Mouse (Mus musculus) left cerebral cortex, postnatal 14 days (tissue): ENCODE measurements around the gene Neurl2. TPM values are rescaled to one million over a fixed set of nuclear protein-coding genes. Genes with fewer than 3 reads are reported as not detected.
"Not testable (repeated sequence)": the region's sequence is repeated elsewhere in the genome, so short reads cannot be mapped to it uniquely, and the experiment has no call there.

Experiments used
- DNase-seq, 2 experiments: peaks; one replicate each; pipeline ENCODE4 v3.0.0; 2021 to 2022; ENCODE audit warnings: low spot score in 2 of 2, mixed read lengths in 1 of 2
- intact Hi-C: fragments of 180-260 bp; cut with DNase I; formaldehyde crosslinking; loops from one replicate; pipeline ENCODE4 v1.15.1; 2025
- total RNA-seq, 2 experiments: library from RNA; stranded (reverse); gene quantifications; 2 replicates each; pipeline ENCODE4 v1.2.3; 2021

Gene Neurl2
- total RNA-seq, 2 experiments from 2014 or later: 3.6 to 4.5 TPM

GRCm38 (mm10) chr2:164859640-164860432, 26.6 kb upstream of the Neurl2 start:
- no peak for DNase-seq
- intact Hi-C loops: no loop called here

DNA sequence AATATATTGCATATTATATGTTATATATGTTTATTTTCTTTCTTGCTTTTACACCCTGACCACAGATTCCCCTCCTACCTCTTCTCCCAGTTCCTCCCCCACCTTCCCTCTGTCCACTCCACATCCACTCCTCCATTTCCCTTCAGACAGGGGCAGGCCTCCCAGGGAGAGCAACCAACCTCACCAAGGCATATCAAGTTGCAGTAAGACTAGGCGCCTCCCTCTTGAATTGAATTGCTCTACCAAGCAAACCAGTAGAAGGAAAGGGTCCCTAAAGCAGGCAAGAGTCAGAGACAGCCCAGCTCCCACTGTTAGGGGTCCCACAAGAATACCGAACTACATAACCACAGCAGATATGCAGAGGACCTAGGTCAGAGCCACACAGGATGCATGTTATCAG, 25.9 kb upstream of the Neurl2 start:
- DNase-seq: no peak
- intact Hi-C loops: no loop called here

DNA sequence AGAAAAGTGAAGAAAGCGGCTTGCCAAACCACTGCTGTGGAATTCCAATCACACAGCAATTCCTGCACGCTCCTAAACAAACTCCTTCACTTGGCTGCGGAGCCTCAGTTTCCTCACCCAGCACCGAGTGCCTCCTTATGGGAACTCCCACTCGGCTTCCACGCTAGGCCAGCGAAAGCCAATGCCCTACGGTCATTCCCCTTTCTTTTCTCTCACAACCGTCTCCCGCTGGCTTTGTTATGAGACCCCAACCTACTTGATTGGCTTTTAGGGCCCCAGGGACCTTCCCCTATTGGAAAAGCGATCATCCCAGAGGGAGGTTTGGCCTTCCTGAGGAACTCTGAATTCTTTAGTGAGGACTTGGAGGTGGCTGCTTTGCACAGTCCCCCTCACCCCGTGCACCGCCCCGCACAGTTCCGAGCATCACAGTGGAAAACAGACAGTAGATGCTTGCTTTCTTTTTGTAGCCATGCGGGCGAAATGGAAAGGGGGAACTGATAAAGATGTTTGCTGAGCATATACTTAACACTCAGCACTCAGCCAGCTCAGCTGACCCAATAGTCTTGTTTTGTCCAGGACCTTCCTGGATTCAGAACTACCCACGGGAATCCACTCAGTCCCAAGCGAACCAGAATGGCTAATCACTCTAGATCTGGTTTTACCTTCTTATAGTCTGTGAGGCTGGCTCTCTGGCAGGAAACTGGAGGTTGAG, 24.7 kb upstream of the Neurl2 start:
- intact Hi-C loops: no loop called here
- DNase-seq: no peak

- intact Hi-C loops: no loop called here
These were observed 24.0 kb upstream of the Neurl2 start, which contains the start of gene Pltp for GRCm38 (mm10) chr2:164857101-164857821. Gene Pltp, minus strand, starts transcription at chr2:164857711.

DNA sequence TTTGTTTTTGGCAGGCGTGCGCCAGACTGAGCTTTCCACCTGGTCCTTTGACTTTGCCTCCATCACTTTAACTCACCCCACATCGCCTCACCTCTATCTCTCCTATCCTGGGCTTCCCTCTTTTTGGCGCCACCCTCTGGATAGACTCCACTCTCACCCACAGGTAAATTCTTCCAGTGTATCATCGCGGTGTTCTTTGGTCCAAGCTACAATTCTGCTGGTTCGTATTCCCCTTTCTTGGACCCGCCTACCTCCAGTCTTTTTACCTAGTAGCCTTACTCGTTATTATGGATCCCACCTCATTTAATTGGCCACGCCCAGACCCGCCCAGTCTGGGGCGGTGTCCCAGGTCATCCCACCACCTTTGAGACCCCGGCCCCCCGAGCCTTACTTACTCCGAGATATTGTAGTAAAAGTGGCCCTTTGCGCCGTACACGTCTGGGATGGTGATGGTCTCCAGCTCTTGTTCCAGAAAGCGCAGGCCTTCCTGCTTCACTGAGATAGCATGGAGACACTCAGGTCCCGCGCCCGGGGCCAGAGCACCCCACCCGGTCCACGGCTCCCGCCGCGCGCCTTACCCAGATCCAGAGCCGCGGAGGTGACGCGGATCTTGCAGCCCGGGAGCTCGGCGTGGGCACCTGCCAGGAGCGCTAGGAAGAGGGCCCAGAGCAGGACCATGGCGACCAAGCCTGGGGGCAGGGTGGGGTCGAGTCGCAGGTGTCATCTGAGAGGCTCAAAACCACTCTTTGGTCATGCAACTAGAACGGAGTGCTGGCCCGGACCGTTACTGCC, 23.2 kb upstream of the Neurl2 start:
- intact Hi-C loops: no loop called here
- DNase-seq: no peak

More at GRCm38 (mm10) chr2:164857101-164857821, 24.0 kb upstream of the Neurl2 start, which contains the start of gene Pltp:
- DNase-seq: peak; percentile 46 to 81

DNA sequence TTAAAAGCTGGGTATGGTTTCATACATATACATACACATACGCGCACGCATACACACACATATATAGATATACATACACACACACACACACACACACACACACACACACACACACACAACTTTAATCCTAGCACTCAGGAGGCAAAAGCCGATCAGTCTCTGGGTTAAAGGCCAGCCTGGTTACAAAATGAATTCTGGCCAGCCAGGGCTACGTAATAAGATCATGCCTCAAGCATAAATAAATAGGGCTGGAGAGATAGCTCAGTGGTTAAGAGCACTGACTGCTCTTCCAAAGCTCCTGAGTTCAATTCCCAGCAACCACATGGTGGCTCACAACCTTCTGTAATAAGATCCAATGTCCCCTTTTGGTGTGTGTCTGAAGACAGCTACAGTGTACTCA, 22.3 kb upstream of the Neurl2 start:
- intact Hi-C loops, DNase-seq: not testable (repeated sequence)

GRCm38 (mm10) chr2:164850061-164850460, 16.8 kb upstream of the Neurl2 start:
- intact Hi-C loops: no loop called here
- no peak for DNase-seq

DNA sequence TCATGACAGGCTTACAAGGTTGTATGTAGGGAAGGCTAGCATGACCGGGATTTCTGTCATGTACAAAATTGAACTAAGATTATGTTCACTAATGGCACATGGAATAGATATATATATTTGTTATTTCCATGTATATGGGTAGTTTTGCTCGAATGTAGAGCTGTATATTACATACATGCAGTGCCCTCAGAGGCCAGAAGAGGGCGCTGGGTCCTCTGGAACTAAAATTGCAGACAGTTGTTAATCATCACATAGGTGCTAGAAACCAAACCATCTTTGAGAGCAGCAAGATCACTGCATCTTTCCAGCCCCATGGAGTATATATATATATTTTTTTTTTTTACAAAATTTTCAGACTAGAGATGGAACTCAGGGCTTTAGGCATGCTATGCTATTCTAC, 12.5 kb upstream of the Neurl2 start:
- DNase-seq: no peak
- intact Hi-C loops: no loop called here

DNA sequence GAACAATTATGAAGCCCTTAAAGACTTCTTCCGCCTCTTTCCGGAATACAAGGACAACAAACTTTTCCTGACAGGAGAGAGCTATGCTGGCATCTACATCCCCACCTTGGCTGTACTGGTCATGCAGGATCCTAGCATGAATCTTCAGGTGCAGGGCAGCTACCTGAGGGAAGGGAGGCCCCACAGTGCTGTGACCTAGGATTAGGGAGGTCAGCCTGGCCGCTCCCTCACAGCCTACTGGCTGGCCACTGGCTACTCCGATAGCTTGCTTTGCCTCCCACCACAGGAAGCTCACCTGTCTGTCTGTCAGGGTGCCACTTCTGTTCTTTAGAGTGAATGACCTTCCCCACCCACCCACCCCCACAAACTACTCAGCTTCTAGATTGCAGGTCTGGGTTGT, 1.9 kb upstream of the Neurl2 start:
- intact Hi-C loops: no loop called here
- no peak for DNase-seq

DNA sequence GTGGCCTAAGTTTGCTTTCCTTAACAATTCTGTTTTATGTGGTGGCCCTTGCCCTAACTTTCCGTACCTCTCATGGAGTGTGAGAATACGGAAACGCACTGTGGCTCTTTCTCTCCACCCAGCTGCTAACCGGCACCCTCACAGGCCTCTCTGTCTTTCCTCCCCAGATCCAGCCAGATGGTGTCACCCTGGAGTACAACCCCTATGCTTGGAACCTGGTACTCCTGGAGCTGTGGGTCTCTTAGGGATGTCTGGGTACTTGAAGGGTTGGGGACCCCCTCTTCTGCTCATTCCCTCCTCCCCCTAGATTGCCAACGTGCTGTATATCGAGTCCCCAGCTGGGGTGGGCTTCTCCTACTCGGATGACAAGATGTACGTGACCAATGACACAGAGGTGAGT, 1.3 kb upstream of the Neurl2 start:
- intact Hi-C loops: loop anchor here (5.0 kb wide), 1 partner anchor 43 kb away; the partner anchor contains the start of gene Pcif1

GRCm38 (mm10) chr2:164832748-164833301, 431 bp downstream of the Neurl2 start, which contains the start of gene Ctsa:
Gene Ctsa, plus strand, starts transcription at chr2:164832873.
- intact Hi-C loops: loop anchor here (5.0 kb wide), 1 partner anchor 44 kb away; the partner anchor contains the start of gene Pcif1
- DNase-seq: peak; percentile 80 to 86

More for the DNA sequence above, 1.3 kb upstream of the Neurl2 start:
- DNase-seq: no peak

- intact Hi-C loops: loop anchor here (5.0 kb wide), 1 partner anchor 45 kb away; the partner anchor contains the start of gene Pcif1
- peak in 1 of 2 experiments; percentile 49 for DNase-seq
These were observed 1.1 kb downstream of the Neurl2 start for GRCm38 (mm10) chr2:164832032-164832747.

DNA sequence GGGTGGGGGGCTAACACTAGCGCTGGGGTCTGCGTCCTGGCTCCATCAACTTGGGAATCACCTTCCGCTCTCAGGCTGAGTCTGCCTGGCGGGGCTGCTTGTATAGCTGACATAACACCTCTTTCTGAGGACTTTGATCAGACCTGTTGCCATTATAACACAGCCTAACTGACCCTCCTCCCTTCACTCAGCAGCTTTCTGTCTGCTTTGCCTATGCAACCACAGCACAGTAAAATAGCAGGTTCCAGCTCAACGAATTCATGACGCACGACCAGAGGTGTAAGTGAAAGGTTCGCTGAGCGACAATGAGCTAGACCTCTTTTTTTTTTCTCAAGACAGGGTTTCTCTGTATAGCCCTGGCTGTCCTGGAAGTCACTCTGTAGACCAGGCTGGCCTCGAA, 2.2 kb downstream of the Neurl2 start:
- no peak for DNase-seq
- intact Hi-C loops: loop anchor here (5.0 kb wide), 1 partner anchor 46 kb away; the partner anchor contains the start of gene Pcif1

GRCm38 (mm10) chr2:164829090-164829489, 4.2 kb downstream of the Neurl2 start:
- no peak for DNase-seq
- intact Hi-C loops: no loop called here

DNA sequence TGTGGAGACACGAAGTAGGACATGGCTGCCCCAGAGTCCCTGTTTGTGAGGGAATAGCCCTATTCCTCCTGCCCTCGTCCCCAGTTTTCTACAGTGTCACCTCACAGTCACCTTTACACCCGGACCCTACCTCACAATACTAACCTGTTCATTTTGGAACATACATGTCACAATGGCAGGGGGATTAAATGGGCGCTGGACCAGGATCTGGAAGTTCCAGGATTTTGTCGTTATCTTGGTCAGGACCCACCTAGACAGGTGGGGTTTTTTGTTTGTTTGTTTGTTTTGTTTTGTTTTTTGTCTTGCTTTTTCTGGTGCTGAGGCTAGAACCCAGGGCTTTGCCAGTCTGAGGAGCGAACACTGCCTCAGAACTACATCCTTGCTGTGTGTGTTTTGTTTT, 4.8 kb downstream of the Neurl2 start, which contains the start of gene Spata25:
TSS of gene Spata25 (minus strand) at position 101 of the 400 bp plus-strand sequence.
- DNase-seq: no peak
- intact Hi-C loops: no loop called here

GRCm38 (mm10) chr2:164827146-164827850, 6.0 kb downstream of the Neurl2 start:
- intact Hi-C loops: no loop called here

DNA sequence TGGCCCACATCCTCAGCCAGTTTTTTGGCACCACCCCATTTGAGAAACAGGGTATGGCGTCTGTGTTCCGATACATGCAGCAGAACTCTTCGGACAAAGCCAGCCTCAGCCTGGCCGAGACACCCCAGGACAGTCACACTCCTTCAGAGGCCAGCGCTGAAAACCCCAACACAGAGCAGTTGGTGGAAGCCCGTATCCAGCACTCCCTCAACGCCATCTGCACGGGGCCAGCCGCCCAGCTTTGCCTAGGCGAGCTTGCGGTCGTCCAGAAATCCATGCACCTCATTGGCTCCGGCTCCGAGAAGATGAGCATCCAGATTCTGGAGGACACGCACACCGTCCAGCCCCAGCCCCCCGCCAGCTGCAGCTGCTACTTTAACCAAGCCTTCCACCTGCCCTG, 7.7 kb downstream of the Neurl2 start:
- intact Hi-C loops: no loop called here
- no peak for DNase-seq

More at GRCm38 (mm10) chr2:164827146-164827850, 6.0 kb downstream of the Neurl2 start:
- DNase-seq: no peak
